Mouse (Mus musculus) CH12.LX (cell line): ENCODE data around the gene Bms1. TPM values are rescaled to one million over a fixed set of nuclear protein-coding genes. Genes with fewer than 3 reads are reported as not detected.

Experiments used
- DNase-seq: peaks from one replicate; pipeline ENCODE4 v3.0.0-alpha.2; 2013; ENCODE audit errors: extremely low read depth
- H3K27ac ChIP-seq: 2 replicates; pipeline ENCODE4 v1.5.1; 2012; ENCODE audit warnings: low read depth, mild to moderate bottlenecking, control low read depth, moderate library complexity; ENCODE audit not compliant: insufficient read depth
- H3K27me3 ChIP-seq: replicated peaks from 2 replicates; pipeline ENCODE3; 2012; ENCODE audit warnings: inconsistent platforms
- H3K36me3 ChIP-seq, 2 experiments: replicated peaks in 1 of 2; 2 replicates each; pipeline versions ENCODE3 to v1.6.1; 2012; ENCODE audit warnings: inconsistent platforms in 1 of 2, low read length in 1 of 2, mild to moderate bottlenecking in 1 of 2, mixed read lengths in 1 of 2, moderate library complexity in 1 of 2; ENCODE audit not compliant: control insufficient read depth in 1 of 2, insufficient read depth in 1 of 2
- H3K4me1 ChIP-seq, 2 experiments: 2 replicates each; pipeline ENCODE4 v1.6.1; 2012; ENCODE audit warnings: inconsistent platforms in 1 of 2, moderate library complexity in 1 of 2; ENCODE audit not compliant: insufficient read depth in 2 of 2, control insufficient read depth in 1 of 2
- H3K4me2 ChIP-seq: 2 replicates; pipeline ENCODE4 v1.6.1; 2012; ENCODE audit warnings: low read depth, mild to moderate bottlenecking, control low read depth; ENCODE audit not compliant: poor library complexity, insufficient read depth, severe bottlenecking
- H3K4me3 ChIP-seq, 3 experiments: fragments of 150-350 bp in 1 of 3; sonication (generic) in 1 of 3; replicated peaks in 1 of 3; 2 replicates each; pipeline versions ENCODE3 to v1.5.1; 2011 to 2012; ENCODE audit warnings: low read depth in 2 of 3, low read length in 2 of 3, mild to moderate bottlenecking in 2 of 3, moderate library complexity in 2 of 3, control low read depth in 1 of 3, improper control_type of control experiment in 1 of 3, inconsistent platforms in 1 of 3, mixed read lengths in 1 of 3; ENCODE audit not compliant: poor library complexity in 1 of 3
- H3K79me2 ChIP-seq: replicated peaks from 2 replicates; pipeline ENCODE4 v1.6.1; 2012; ENCODE audit warnings: mild to moderate bottlenecking, moderate library complexity; ENCODE audit not compliant: control insufficient read depth, poor library complexity, insufficient read depth, severe bottlenecking; ENCODE audit errors: extremely low read depth
- H3K9ac ChIP-seq: 2 replicates; pipeline ENCODE4 v1.6.1; 2012; ENCODE audit warnings: low read depth, mild to moderate bottlenecking, control low read depth, moderate library complexity; ENCODE audit not compliant: insufficient read depth
- H3K9me3 ChIP-seq: replicated peaks from 2 replicates; pipeline ENCODE3; 2012; ENCODE audit warnings: low read length, inconsistent platforms, mixed read lengths
- BHLHE40 ChIP-seq: IDR thresholded peaks from 2 replicates; pipeline ENCODE4 v1.6.1; 2011; ENCODE audit warnings: mild to moderate bottlenecking, low read depth, low read length, improper control_type of control experiment
- CHD1 ChIP-seq: IDR thresholded peaks from 2 replicates; pipeline ENCODE4 v1.6.1; 2012; ENCODE audit warnings: low read depth, low read length, improper control_type of control experiment, inconsistent platforms
- ELF1 ChIP-seq: IDR thresholded peaks from 2 replicates; pipeline ENCODE4 v1.6.1; 2014; ENCODE audit warnings: low read depth, mild to moderate bottlenecking, inconsistent platforms, low read length, improper control_type of control experiment
- GABPA ChIP-seq: IDR thresholded peaks from 2 replicates; pipeline ENCODE4 v1.6.1; 2012; ENCODE audit warnings: low read depth, low read length, improper control_type of control experiment, inconsistent platforms; ENCODE audit not compliant: insufficient replicate concordance
- IRF4 ChIP-seq: IDR thresholded peaks from 2 replicates; pipeline ENCODE4 v1.6.1; 2014; ENCODE audit warnings: low read depth, mild to moderate bottlenecking, inconsistent platforms, low read length, improper control_type of control experiment
- MAFK ChIP-seq: IDR thresholded peaks from 2 replicates; pipeline ENCODE4 v1.6.1; 2011; ENCODE audit warnings: low read length, improper control_type of control experiment; ENCODE audit not compliant: insufficient replicate concordance
- MXI1 ChIP-seq: IDR thresholded peaks from 2 replicates; pipeline ENCODE4 v1.6.1; 2011; ENCODE audit warnings: mild to moderate bottlenecking, low read depth, low read length, improper control_type of control experiment
- MYC ChIP-seq: IDR thresholded peaks from 2 replicates; pipeline ENCODE4 v1.6.1; 2011; ENCODE audit warnings: low read depth, mild to moderate bottlenecking, improper control_type of control experiment, low read length
- NELFE ChIP-seq: IDR thresholded peaks from 2 replicates; pipeline ENCODE4 v1.6.1; 2011; ENCODE audit warnings: low read depth, low read length, improper control_type of control experiment
- NRF1 ChIP-seq: IDR thresholded peaks from 2 replicates; pipeline ENCODE4 v1.6.1; 2014; ENCODE audit warnings: low read depth, mild to moderate bottlenecking, inconsistent platforms, low read length, improper control_type of control experiment, moderate library complexity
- POLR2AphosphoS2 ChIP-seq: IDR thresholded peaks from 2 replicates; pipeline ENCODE4 v1.6.1; 2011; ENCODE audit warnings: low read depth, low read length, improper control_type of control experiment
- RCOR1 ChIP-seq: conservative IDR thresholded peaks from 2 replicates; pipeline ENCODE4 v1.6.1; 2012; ENCODE audit warnings: low read depth, mild to moderate bottlenecking, inconsistent platforms, low read length, improper control_type of control experiment
- SMC3 ChIP-seq: IDR thresholded peaks from 2 replicates; pipeline ENCODE4 v1.6.1; 2011; ENCODE audit warnings: low read depth, low read length, improper control_type of control experiment
- TBP ChIP-seq: conservative IDR thresholded peaks from 2 replicates; pipeline ENCODE4 v1.6.1; 2011; ENCODE audit warnings: low read depth, low read length, improper control_type of control experiment
- UBTF ChIP-seq: IDR thresholded peaks from 2 replicates; pipeline ENCODE4 v1.6.1; 2012; ENCODE audit warnings: low read depth, mild to moderate bottlenecking, inconsistent platforms, low read length, improper control_type of control experiment, moderate library complexity
- USF1 ChIP-seq: IDR thresholded peaks from 2 replicates; pipeline ENCODE4 v1.6.1; 2014; ENCODE audit warnings: low read depth, mild to moderate bottlenecking, inconsistent platforms, low read length, improper control_type of control experiment
- USF2 ChIP-seq: conservative IDR thresholded peaks from 2 replicates; pipeline ENCODE4 v1.6.1; 2011; ENCODE audit warnings: low read depth, low read length, improper control_type of control experiment
- ZC3H11A ChIP-seq: IDR thresholded peaks from 2 replicates; pipeline ENCODE4 v1.6.1; 2012; ENCODE audit warnings: low read depth, mild to moderate bottlenecking, inconsistent platforms, low read length, improper control_type of control experiment
- ZKSCAN1 ChIP-seq: IDR thresholded peaks from 2 replicates; pipeline ENCODE4 v1.6.1; 2012; ENCODE audit warnings: low read depth, inconsistent platforms, low read length, improper control_type of control experiment, borderline replicate concordance
- ZMIZ1 ChIP-seq: IDR thresholded peaks from 2 replicates; pipeline ENCODE4 v1.6.1; 2012; ENCODE audit warnings: low read depth, mild to moderate bottlenecking, inconsistent platforms, low read length, improper control_type of control experiment
- dilution Hi-C: fragments of 300-500 bp; cut with MboI; formaldehyde crosslinking; loops from 2 replicates; pipeline ENCODE4 v1.14.3; 2020; ENCODE audit warnings: low sequenced_read_pairs; ENCODE audit not compliant: extremely low pct_unique_long_range_greater_than_20kb, extremely low pct_ligation_motif_present
- in situ Hi-C: fragments of 300-500 bp; cut with MboI; formaldehyde crosslinking; loops from 3 replicates; pipeline ENCODE4 v1.14.3; 2019; ENCODE audit warnings: low sequenced_read_pairs, low pct_ligation_motif_present, low pct_unique_long_range_greater_than_20kb, mixed read lengths
- polyA plus RNA-seq: library from polyadenylated mRNA; unstranded; fragments of >175 nt; gene quantifications from 2 replicates; pipeline ENCODE4 v1.2.1, GENCODE M21; 2012; ENCODE audit warnings: low read depth; ENCODE audit not compliant: insufficient read length
- total RNA-seq, 2 experiments: library from RNA; depleted of rRNA; stranded (reverse); fragments of 300-350 nt in 1 of 2; fragments of >200 nt in 1 of 2; gene quantifications; 2 replicates each; pipeline ENCODE4 v1.2.3; 2012 to 2014

The Bms1 gene
- total and polyA plus RNA-seq, 3 experiments: 40.7 to 108 (median 57.0) TPM

DNA sequence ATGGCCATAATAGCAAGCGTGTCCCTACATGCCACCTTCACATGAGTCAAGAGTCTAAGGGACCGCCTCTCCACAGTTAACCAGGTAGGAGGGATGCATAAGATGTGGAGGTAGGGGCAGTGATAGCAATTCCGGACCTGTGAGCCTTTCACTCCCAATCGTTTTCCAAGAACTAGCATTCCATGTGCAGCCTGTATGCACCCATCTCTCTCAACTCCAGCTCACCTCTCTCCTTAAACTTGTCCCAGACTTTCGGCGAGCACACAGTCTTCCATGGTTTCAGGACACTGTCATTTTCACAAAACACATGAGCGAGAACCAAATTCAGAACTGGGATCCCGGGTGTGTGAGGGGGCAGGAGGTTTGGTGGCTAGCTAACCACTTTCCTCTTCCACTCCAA, 35.2 kb upstream of the Bms1 start:
- TF ChIP-seq BHLHE40: no peak
- dilution Hi-C loops (no loop called here), in situ Hi-C loops (no loop called here)
- no peaks in the 10 kb centered on the region for H3K79me2 ChIP-seq
- H3K36me3 ChIP-seq: peaks cover 0 to 10% of the 10 kb centered on the region in 2 experiments
- H3K4me3 ChIP-seq: peak overlapping the region; percentile 81 to 89 (median 86)
- no peaks in the 10 kb centered on the region for H3K27me3 ChIP-seq
- H3K9ac ChIP-seq: peak overlapping the region; percentile 70; the same call in 1 of the 2 replicates
- peaks cover 4 to 23% of the 10 kb centered on the region in 2 experiments; a peak in 3 of 4 replicates for H3K4me1 ChIP-seq
- DNase-seq: peak; percentile 7
- H3K4me2 ChIP-seq: peak overlapping the region; percentile 30
- H3K27ac ChIP-seq: no peak overlapping the region
- no peaks in the 10 kb centered on the region for H3K9me3 ChIP-seq

GRCm38 (mm10) chr6:118431502-118431901, 12.2 kb upstream of the Bms1 start:
- no peak for DNase-seq
- peaks cover 23 to 54% of the 10 kb centered on the region in 2 experiments for H3K36me3 ChIP-seq
- H3K4me1 ChIP-seq: no peaks in the 10 kb centered on the region
- in situ Hi-C loops (no loop called here), dilution Hi-C loops (no loop called here)
- H3K27ac ChIP-seq: no peak overlapping the region
- H3K9ac ChIP-seq: no peak overlapping the region
- no peaks in the 10 kb centered on the region for H3K79me2 ChIP-seq
- no peaks in the 10 kb centered on the region for H3K27me3 ChIP-seq
- TF ChIP-seq ZMIZ1 (no peak), IRF4 (no peak), MXI1 (no peak), POLR2AphosphoS2 (no peak), NELFE (no peak), GABPA (no peak), MAFK (no peak), SMC3 (no peak), ZC3H11A (no peak), RCOR1 (no peak), NRF1 (no peak), CHD1 (no peak), TBP (no peak)
- no peak overlapping the region for H3K4me3 ChIP-seq
- peaks cover 5% of the 10 kb centered on the region for H3K9me3 ChIP-seq
- H3K4me2 ChIP-seq: no peak overlapping the region

GRCm38 (mm10) chr6:118426666-118427065, 7.4 kb upstream of the Bms1 start:
- Histone ChIP-seq H3K4me1 (no peaks in the 10 kb centered on the region), H3K9ac (no peak overlapping the region), H3K9me3 (peaks cover 5% of the 10 kb centered on the region), H3K36me3 (peaks cover 18 to 40% of the 10 kb centered on the region in 2 experiments), H3K27me3 (no peaks in the 10 kb centered on the region), H3K79me2 (no peaks in the 10 kb centered on the region), H3K27ac (no peak overlapping the region), H3K4me3 (no peak overlapping the region), H3K4me2 (no peak overlapping the region)
- dilution Hi-C loops (no loop called here), in situ Hi-C loops (no loop called here)
- DNase-seq: no peak
- TF ChIP-seq RCOR1 (no peak), USF1 (no peak), ZKSCAN1 (no peak), USF2 (no peak), MYC (no peak), IRF4 (no peak), UBTF (no peak), ELF1 (no peak), GABPA (no peak)
